Mouse (Mus musculus): Measurements from ENCODE around the gene Dnaja2. TPM values are rescaled to one million over a fixed set of nuclear protein-coding genes. Genes with fewer than 3 reads are reported as not detected.

Dnaja2 gene
- polyA plus RNA-seq, 1 experiment, result 78.5 TPM

DNA sequence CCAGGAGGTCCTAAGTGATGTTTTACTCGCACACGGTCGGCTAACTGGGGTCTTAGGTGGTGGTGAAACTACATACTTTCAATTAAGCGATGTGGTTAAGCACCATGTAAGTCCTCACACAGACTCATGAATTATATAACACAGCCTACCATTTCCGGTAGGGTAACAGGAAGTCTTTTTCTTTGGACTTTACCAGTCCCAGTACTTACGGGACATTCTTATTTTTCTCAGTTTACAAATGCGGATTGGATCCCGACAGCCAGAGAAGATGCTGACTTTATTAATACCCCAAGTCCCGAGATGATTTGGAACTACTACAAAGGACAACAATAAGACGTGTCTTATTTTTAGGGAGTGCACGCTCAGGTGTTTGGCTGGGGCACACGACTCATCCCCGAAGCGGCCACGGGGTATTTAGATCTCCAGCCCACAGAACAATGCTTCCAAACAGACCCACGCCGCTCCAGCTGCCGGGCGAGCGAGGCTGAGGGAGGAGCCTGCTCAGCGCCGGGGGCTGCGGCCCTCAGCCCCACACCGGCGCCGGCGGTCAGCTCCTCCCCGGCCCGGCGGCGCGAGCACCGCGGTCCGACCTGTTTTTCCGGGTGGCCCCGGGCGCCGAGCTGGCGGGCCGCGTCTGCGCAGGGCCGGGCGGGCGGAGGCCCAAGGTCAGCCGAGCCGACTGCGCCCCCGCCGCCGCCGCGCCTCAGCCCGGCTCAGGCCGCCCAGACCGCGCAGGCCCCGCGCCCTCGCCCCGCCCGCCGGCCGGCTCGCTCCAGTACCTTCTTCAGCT lies 558 bp downstream of the Dnaja2 start:
- no peak for TF ChIP-seq POLR2A (IDR thresholded peaks at IDR 0.05; ENCODE audit: borderline replicate concordance, extremely low read depth, insufficient read depth, insufficient read length, poor library complexity, severe bottlenecking)
- no peak for TF ChIP-seq CTCF (IDR thresholded peaks at IDR 0.05; ENCODE audit: borderline replicate concordance, extremely low read depth, insufficient read depth, insufficient read length)
- DNase-seq (ENCODE audit: low read depth), result peak; percentile 50

DNA sequence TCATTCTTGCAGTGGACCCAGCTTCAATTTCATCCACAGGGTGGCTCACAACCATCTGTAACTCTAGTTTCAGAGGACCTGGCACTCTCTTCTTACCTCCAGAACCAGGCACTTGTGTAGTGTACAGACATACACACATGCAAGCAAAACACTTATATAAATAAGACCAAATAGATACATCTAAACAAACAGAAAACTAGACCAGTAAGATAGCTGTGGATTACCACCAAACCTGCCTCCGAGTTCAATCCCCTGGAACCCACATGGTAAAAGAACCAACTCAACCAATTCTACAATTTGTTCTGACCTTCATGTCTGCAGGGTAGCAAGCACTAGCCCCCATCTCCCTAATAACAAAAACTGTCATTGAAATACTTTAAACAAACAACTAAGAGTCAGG lies 3.2 kb downstream of the Dnaja2 start:
- DNase-seq (ENCODE audit: low read depth), result no peak
- no peak for TF ChIP-seq POLR2A (IDR thresholded peaks at IDR 0.05; ENCODE audit: borderline replicate concordance, extremely low read depth, insufficient read depth, insufficient read length, poor library complexity, severe bottlenecking)
- no peak for TF ChIP-seq CTCF (IDR thresholded peaks at IDR 0.05; ENCODE audit: borderline replicate concordance, extremely low read depth, insufficient read depth, insufficient read length)

DNA sequence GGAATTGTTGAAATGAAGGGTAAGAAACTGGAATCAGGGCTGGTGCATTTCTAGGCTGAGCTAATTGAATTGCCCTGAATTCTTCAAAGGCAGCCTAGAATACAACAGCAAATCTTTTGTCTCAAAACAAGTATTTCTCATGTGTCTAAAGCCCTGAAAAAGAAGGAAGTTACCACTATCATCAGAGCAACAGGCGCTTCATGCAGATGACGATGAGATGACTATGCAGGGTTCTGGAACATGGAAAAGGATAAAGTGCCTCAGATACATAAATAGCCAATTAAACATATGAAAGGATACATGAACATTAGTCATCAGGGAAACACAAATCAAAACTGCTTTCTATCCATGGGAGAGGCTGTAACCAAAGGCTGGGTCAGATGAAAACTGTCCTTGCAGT lies 18.8 kb downstream of the Dnaja2 start:
- no peak for DNase-seq (ENCODE audit: low read depth)
- TF ChIP-seq POLR2A (IDR thresholded peaks at IDR 0.05; ENCODE audit: borderline replicate concordance, extremely low read depth, insufficient read depth, insufficient read length, poor library complexity, severe bottlenecking) (no peak), CTCF (IDR thresholded peaks at IDR 0.05; ENCODE audit: borderline replicate concordance, extremely low read depth, insufficient read depth, insufficient read length) (no peak)

DNA sequence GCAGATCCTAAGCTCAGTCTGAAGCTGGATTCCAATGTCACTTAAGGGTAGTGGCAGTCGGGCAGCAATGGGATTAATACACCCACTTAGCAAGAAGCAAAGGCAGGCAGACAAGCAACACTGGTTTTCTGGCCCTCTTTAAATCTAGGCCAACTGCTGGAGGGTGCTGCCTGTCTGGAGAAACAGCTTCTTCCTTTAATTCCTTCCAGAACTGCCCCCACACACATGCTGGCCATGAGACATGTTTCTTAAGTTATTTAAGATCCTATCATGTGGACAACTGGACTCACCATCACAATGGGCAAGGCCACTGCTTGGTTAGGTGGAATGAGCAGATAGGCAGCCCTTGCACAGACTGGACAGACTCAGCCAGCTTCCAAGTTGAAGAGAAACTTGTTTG lies 21.0 kb downstream of the Dnaja2 start:
- no peak for DNase-seq (ENCODE audit: low read depth)
- no peak for TF ChIP-seq CTCF (IDR thresholded peaks at IDR 0.05; ENCODE audit: borderline replicate concordance, extremely low read depth, insufficient read depth, insufficient read length)
- TF ChIP-seq POLR2A (IDR thresholded peaks at IDR 0.05; ENCODE audit: borderline replicate concordance, extremely low read depth, insufficient read depth, insufficient read length, poor library complexity, severe bottlenecking), result no peak

DNA sequence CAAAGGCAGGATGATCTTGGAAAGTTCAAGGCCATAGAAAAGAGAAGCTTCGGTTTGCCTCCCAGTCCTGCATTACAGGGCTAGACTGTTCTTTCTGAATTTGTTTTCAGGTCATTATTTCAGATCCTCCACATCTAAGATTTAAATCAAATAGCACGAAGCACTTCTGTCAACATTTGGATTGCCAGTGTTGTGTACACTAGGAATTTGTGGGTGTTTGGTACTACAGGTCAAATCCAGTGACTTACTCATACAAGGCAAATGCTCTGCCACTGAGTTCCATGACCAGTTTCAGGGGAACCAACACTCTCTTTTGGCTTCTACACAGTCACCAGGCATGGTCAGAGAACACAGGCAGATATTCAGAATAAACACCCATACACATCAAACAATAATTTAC lies 21.7 kb downstream of the Dnaja2 start:
- no peak for TF ChIP-seq POLR2A (IDR thresholded peaks at IDR 0.05; ENCODE audit: borderline replicate concordance, extremely low read depth, insufficient read depth, insufficient read length, poor library complexity, severe bottlenecking)
- no peak for TF ChIP-seq CTCF (IDR thresholded peaks at IDR 0.05; ENCODE audit: borderline replicate concordance, extremely low read depth, insufficient read depth, insufficient read length)
- DNase-seq (ENCODE audit: low read depth), result no peak

DNA sequence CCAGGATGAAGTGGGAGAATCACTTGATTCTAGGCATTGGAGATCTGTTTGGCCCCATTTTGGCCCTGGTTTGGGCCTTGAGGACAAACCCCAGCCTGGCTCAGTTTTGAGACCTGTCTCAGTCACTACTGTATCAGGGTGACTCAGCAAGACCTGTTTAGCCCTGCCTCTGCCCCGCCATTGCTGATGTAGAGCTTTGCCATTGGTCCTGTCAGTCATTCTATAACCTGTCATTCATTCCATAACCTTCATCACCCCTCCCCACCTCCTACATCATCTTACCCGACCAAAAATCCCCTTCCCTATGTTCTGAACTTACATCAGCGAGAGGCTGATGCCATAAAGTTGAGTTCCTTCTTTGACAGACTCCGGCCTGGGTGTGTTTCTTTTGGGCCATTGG lies 22.3 kb downstream of the Dnaja2 start:
- TF ChIP-seq POLR2A (IDR thresholded peaks at IDR 0.05; ENCODE audit: borderline replicate concordance, extremely low read depth, insufficient read depth, insufficient read length, poor library complexity, severe bottlenecking) (no peak), CTCF (IDR thresholded peaks at IDR 0.05; ENCODE audit: borderline replicate concordance, extremely low read depth, insufficient read depth, insufficient read length) (no peak)
- DNase-seq (ENCODE audit: low read depth), result no peak

DNA sequence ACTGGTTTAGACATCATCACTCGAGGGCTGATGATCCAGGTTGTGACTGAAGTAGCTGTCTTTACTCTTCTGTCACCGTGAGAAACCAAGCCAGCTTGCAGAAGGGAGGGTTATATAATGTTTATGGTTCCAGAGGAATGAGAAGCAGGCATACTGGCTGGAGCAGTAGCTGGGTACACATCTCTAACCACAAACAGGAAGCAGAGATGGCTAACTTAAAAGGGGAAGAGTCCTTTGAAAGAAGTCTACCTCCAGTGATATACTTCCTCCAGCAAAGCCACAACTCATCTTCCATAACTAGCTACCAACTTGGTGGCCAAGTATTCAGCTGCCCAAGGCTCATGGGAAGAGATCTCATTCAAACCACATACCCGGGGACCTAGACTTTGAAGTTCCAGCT lies 23.7 kb downstream of the Dnaja2 start:
- TF ChIP-seq POLR2A (IDR thresholded peaks at IDR 0.05; ENCODE audit: borderline replicate concordance, extremely low read depth, insufficient read depth, insufficient read length, poor library complexity, severe bottlenecking) (no peak), CTCF (IDR thresholded peaks at IDR 0.05; ENCODE audit: borderline replicate concordance, extremely low read depth, insufficient read depth, insufficient read length) (no peak)
- no peak for DNase-seq (ENCODE audit: low read depth)

DNA sequence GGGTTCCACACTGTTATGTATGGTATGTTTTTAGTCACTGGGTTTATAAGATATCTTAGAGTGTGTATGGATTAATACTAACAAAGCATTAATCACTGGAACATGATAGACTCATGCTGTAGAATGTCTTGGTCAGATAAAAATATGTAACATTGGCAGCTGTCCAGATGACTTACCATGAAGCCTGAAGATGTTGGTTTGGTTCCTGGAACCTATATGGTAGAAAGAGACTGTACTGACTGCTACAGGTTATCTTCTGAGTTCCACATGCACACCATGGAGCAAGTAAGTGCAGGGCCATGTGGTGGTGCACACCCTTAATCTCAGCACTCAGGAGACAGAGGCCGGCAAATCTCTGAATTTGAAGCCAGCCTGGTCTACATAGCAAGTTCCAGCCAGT lies 24.4 kb downstream of the Dnaja2 start:
- DNase-seq (ENCODE audit: low read depth), result no peak
- TF ChIP-seq POLR2A (IDR thresholded peaks at IDR 0.05; ENCODE audit: borderline replicate concordance, extremely low read depth, insufficient read depth, insufficient read length, poor library complexity, severe bottlenecking) (no peak), CTCF (IDR thresholded peaks at IDR 0.05; ENCODE audit: borderline replicate concordance, extremely low read depth, insufficient read depth, insufficient read length) (no peak)

DNA sequence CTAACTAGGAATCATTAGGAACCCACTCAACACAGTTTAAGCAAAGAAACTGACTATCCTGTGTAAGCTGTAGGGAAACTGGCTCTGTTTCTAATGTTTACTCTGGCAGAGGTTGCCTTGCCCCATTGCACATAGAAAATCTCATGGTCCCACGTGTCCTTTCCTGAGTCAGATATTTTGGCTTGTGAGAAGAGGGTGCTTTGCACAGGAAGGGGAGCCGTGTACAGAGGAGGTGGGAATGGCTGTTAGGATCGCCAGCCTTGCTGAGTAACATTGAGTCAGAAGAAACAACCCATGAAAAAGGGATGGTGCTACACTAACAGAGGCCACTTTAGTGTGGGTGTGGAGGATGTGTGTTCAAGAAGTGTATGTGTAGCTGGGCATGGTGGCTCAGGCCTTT lies 26.2 kb downstream of the Dnaja2 start:
- DNase-seq (ENCODE audit: low read depth), result no peak
- TF ChIP-seq POLR2A (IDR thresholded peaks at IDR 0.05; ENCODE audit: borderline replicate concordance, extremely low read depth, insufficient read depth, insufficient read length, poor library complexity, severe bottlenecking), result no peak
- TF ChIP-seq CTCF (IDR thresholded peaks at IDR 0.05; ENCODE audit: borderline replicate concordance, extremely low read depth, insufficient read depth, insufficient read length), result no peak

DNA sequence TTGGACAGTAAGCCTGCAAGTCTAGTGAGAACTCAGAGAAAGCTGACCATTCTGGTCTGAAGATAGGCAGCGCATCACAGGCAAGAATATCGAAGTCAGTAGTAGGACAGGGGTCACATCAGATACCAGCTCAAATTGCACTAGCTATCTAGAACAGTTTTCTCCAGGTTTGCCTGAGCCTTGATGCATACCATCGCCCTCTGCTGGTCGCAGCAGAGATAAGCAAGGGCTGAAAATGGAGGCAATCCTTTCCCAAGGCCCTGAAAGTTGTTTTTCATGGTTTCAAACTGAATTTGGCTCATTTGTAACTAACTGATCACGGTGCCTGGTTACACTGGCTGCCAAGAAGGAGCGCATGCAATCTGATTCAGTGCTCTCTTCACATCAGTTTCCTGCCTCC lies 29.0 kb downstream of the Dnaja2 start:
- DNase-seq (ENCODE audit: low read depth), result peak; percentile 73
- no peak for TF ChIP-seq POLR2A (IDR thresholded peaks at IDR 0.05; ENCODE audit: borderline replicate concordance, extremely low read depth, insufficient read depth, insufficient read length, poor library complexity, severe bottlenecking)
- TF ChIP-seq CTCF (IDR thresholded peaks at IDR 0.05; ENCODE audit: borderline replicate concordance, extremely low read depth, insufficient read depth, insufficient read length), result peak; percentile 91

DNA sequence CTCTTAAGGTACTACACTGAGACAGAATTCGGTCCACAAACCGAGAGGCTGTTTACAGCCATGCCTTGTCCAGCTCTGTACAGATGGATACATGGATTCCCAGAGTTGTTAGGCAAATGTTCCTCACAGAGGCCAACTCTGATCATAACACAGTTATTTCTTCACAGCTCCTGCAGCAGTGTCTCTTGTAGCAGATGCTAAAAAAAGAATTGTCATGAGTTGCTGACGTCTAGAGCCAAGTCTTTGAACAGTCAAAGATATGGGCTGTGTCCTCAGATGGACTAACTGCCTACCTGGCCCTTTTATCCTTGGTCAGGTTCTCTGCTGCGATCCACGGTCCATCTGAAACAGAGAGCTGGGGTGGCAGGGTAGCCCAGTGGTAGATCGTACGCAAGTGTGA lies 31.1 kb downstream of the Dnaja2 start:
- no peak for DNase-seq (ENCODE audit: low read depth)

DNA sequence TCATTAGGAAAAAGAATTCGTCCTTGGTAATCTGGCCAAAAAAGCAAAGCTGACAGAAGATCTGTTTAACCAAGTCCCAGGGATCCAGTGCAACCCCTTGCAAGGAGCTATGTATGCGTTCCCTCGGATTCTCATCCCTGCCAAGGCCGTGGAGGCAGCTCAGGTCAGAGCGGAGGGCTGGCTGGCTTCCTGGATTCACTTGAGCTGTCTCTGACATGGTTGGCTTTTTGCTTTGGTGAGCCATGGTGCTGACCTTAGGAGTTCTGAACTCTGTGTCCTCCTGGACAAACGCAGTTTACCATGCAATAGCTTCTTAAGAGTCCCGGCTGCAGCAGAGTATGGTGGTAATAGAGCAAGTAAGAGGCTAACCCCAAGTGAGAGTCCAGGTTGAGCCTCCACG lies 33.8 kb downstream of the Dnaja2 start:
- DNase-seq (ENCODE audit: low read depth), result no peak
- TF ChIP-seq POLR2A (IDR thresholded peaks at IDR 0.05; ENCODE audit: borderline replicate concordance, extremely low read depth, insufficient read depth, insufficient read length, poor library complexity, severe bottlenecking) (no peak), CTCF (IDR thresholded peaks at IDR 0.05; ENCODE audit: borderline replicate concordance, extremely low read depth, insufficient read depth, insufficient read length) (no peak)

More for the DNA sequence above, 31.1 kb downstream of the Dnaja2 start:
- no peak for TF ChIP-seq CTCF (IDR thresholded peaks at IDR 0.05; ENCODE audit: borderline replicate concordance, extremely low read depth, insufficient read depth, insufficient read length)

Data from brain, embryonic 14.5 days (tissue).